Mouse (Mus musculus) brain, embryonic 14.5 days (tissue): ENCODE results near the gene B3gntl1.

Experiments
- CTCF ChIP-seq: fragments of 200-500 bp; IDR thresholded peaks from 2 replicates; pipeline ENCODE4 v1.5.1; 2012; ENCODE audit warnings: inconsistent platforms, mild to moderate bottlenecking, moderate library complexity, borderline replicate concordance; ENCODE audit not compliant: insufficient read depth, insufficient read length; ENCODE audit errors: extremely low read depth
- POLR2A ChIP-seq: fragments of 200-500 bp; IDR thresholded peaks from 2 replicates; pipeline ENCODE4 v1.6.1; 2012; ENCODE audit warnings: mild to moderate bottlenecking, inconsistent platforms, borderline replicate concordance; ENCODE audit not compliant: poor library complexity, insufficient read depth, insufficient read length, severe bottlenecking; ENCODE audit errors: extremely low read depth

DNA sequence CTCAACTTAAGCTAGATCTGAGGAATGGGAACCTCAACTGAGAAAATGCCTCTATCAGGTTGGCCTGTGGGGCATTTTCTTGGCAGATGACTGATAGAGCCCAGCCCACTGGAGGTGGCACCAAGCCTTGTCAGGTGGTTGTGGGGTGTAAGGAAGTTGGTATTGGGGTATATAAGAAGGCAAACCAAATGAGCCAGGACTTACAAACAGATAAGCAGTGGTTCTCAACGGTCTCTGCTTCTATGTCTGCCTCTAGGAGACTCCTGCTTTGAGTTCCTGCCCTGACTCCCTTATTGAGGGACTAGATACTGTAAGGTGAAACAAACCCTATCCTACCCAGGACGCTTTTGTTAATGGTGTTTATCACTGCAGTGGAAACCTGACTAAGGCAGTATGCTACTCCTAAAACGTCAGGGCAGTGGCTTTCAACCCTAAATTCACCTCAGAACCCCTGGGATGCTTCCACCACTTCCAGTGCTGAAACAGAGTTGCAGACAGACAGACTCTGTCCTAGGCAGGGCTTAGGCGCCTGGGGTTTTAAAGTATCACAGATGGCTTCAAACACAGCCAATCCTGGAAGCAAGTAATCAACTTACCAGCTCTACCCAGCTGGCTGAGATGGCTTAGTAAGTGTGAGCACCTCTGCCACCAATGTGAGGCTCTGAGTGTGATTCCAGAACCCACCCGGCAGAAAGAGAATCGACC lies 17.0 kb downstream of the B3gntl1 start:
- TF ChIP-seq CTCF (no peak), POLR2A (no peak)
